Mouse (Mus musculus): Measurements from ENCODE around the gene Emid1.

- peak in 1 of 3 experiments; percentile 20; a peak in 2 of 6 replicates for TF ChIP-seq CTCF (IDR thresholded peaks at IDR 0.05 in 2 of 3, conservative IDR thresholded peaks at IDR 0.05 in 1 of 3; ENCODE audit: control insufficient read depth in 1 of 3, insufficient read depth in 1 of 3, low read depth in 2 of 3, low read length in 3 of 3, poor library complexity in 1 of 3, severe bottlenecking in 1 of 3)
- peak; percentile 74; the same call in 1 of the 2 replicates for TF ChIP-seq CHD1 (IDR thresholded peaks at IDR 0.05; ENCODE audit: low read depth, low read length)
- 0 out of 2 replicates have a peak, but pooled peaks have one; percentile 40 for TF ChIP-seq KAT2A (conservative IDR thresholded peaks at IDR 0.05; ENCODE audit: low read depth, low read length)
- TF ChIP-seq NRF1 (IDR thresholded peaks at IDR 0.05; ENCODE audit: insufficient read depth, low read depth, low read length, poor library complexity, severe bottlenecking), result no peak
- TF ChIP-seq ZKSCAN1 (IDR thresholded peaks at IDR 0.05; ENCODE audit: low read depth, low read length), result no peak
- TF ChIP-seq NELFE (IDR thresholded peaks at IDR 0.05; ENCODE audit: low read depth, low read length), result no peak
- peak in 1 of 2 experiments; percentile 42; a peak in 1 of 4 replicates for TF ChIP-seq EP300 (IDR thresholded peaks at IDR 0.05; ENCODE audit: low read depth in 1 of 2, low read length in 2 of 2)
- no peak for TF ChIP-seq POLR2A (IDR thresholded peaks at IDR 0.05; ENCODE audit: control insufficient read depth in 1 of 2, insufficient read depth in 1 of 2, low read depth in 1 of 2, low read length in 2 of 2, poor library complexity in 1 of 2)
- no peak for TF ChIP-seq MYC (IDR thresholded peaks at IDR 0.05; ENCODE audit: low read depth, low read length)
- TF ChIP-seq GATA1 (IDR thresholded peaks at IDR 0.05; ENCODE audit: low read depth, low read length), result no peak
- TF ChIP-seq GABPA (IDR thresholded peaks at IDR 0.05; ENCODE audit: low read depth, low read length), result no peak
- no peak for TF ChIP-seq UBTF (IDR thresholded peaks at IDR 0.05; ENCODE audit: borderline replicate concordance, insufficient read depth, low read depth, low read length)
Observed at GRCm38 (mm10) chr11:5100283-5100682, 51.8 kb downstream of the Emid1 start.
